Mouse (Mus musculus): Measurements from ENCODE around the gene Ndufa3.
"Not testable (repeated sequence)": the region's sequence is repeated elsewhere in the genome, so short reads cannot be mapped to it uniquely, and the experiment has no call there.

Gene Ndufa3

GRCm38 (mm10) chr7:3617242-3617995 lies at the start of gene Ndufa3:
Gene Ndufa3 (plus strand): TSS chr7:3617373.
- DNase-seq (ENCODE audit: low read depth), result peak; percentile 95

GRCm38 (mm10) chr7:3569725-3570124 lies 47.4 kb upstream of the Ndufa3 start:
- DNase-seq (ENCODE audit: low read depth), result peak; percentile 39

- DNase-seq (ENCODE audit: low read depth), result not testable (repeated sequence)
Observed at GRCm38 (mm10) chr7:3570580-3570979, 46.6 kb upstream of the Ndufa3 start.

GRCm38 (mm10) chr7:3571847-3572246 lies 45.3 kb upstream of the Ndufa3 start:
- peak; percentile 85 for DNase-seq (ENCODE audit: low read depth)

GRCm38 (mm10) chr7:3574216-3574615 lies 43.0 kb upstream of the Ndufa3 start:
- DNase-seq (ENCODE audit: low read depth), result peak; percentile 58

- DNase-seq (ENCODE audit: low read depth), result no peak
Observed at GRCm38 (mm10) chr7:3576354-3577124, 40.6 kb upstream of the Ndufa3 start.

GRCm38 (mm10) chr7:3578196-3578595 lies 39.0 kb upstream of the Ndufa3 start:
- no peak for DNase-seq (ENCODE audit: low read depth)

- DNase-seq (ENCODE audit: low read depth), result no peak
Observed at GRCm38 (mm10) chr7:3578952-3579546, 38.1 kb upstream of the Ndufa3 start.

GRCm38 (mm10) chr7:3580029-3580428 lies 37.1 kb upstream of the Ndufa3 start:
- no peak for DNase-seq (ENCODE audit: low read depth)

GRCm38 (mm10) chr7:3585763-3586162 lies 31.4 kb upstream of the Ndufa3 start:
- DNase-seq (ENCODE audit: low read depth), result no peak

GRCm38 (mm10) chr7:3586255-3586654 lies 30.9 kb upstream of the Ndufa3 start:
- DNase-seq (ENCODE audit: low read depth), result no peak

- DNase-seq (ENCODE audit: low read depth), result no peak
Observed at GRCm38 (mm10) chr7:3587292-3587691, 29.9 kb upstream of the Ndufa3 start.

- DNase-seq (ENCODE audit: low read depth), result peak; percentile 37
Observed at GRCm38 (mm10) chr7:3590550-3590949, 26.6 kb upstream of the Ndufa3 start.

- no peak for DNase-seq (ENCODE audit: low read depth)
Observed at GRCm38 (mm10) chr7:3591534-3591933, 25.6 kb upstream of the Ndufa3 start.

- no peak for DNase-seq (ENCODE audit: low read depth)
Observed at GRCm38 (mm10) chr7:3593855-3594254, 23.3 kb upstream of the Ndufa3 start.

GRCm38 (mm10) chr7:3594686-3595085 lies 22.5 kb upstream of the Ndufa3 start:
- DNase-seq (ENCODE audit: low read depth), result peak; percentile 59

- peak; percentile 87 for DNase-seq (ENCODE audit: low read depth)
Observed at GRCm38 (mm10) chr7:3595146-3595545, 22.0 kb upstream of the Ndufa3 start.

GRCm38 (mm10) chr7:3597755-3598154 lies 19.4 kb upstream of the Ndufa3 start:
- peak; percentile 38 for DNase-seq (ENCODE audit: low read depth)

GRCm38 (mm10) chr7:3601119-3601518 lies 16.1 kb upstream of the Ndufa3 start:
- DNase-seq (ENCODE audit: low read depth), result peak; percentile 87

GRCm38 (mm10) chr7:3606798-3607197 lies 10.4 kb upstream of the Ndufa3 start:
- peak; percentile 85 for DNase-seq (ENCODE audit: low read depth)

GRCm38 (mm10) chr7:3607391-3607790 lies 9.8 kb upstream of the Ndufa3 start:
- DNase-seq (ENCODE audit: low read depth), result no peak

- no peak for DNase-seq (ENCODE audit: low read depth)
Observed at GRCm38 (mm10) chr7:3608668-3609067, 8.5 kb upstream of the Ndufa3 start.

- DNase-seq (ENCODE audit: low read depth), result peak; percentile 74
Observed at GRCm38 (mm10) chr7:3609082-3609481, 8.1 kb upstream of the Ndufa3 start.
